Mouse (Mus musculus) stomach, embryonic 15.5 days (tissue): ENCODE results near the gene Lmod2. TPM values are rescaled to one million over a fixed set of nuclear protein-coding genes. Genes with fewer than 3 reads are reported as not detected.

Experiments
- ATAC-seq: fragments of 200-750 bp; cut with Nextera tagmentation; 2 replicates; pipeline ENCODE4 v1.8.0; 2017; ENCODE audit warnings: low read depth, moderate number of reproducible peaks, moderate TSS enrichment; ENCODE audit not compliant: insufficient read depth, low FRiP score
- H3K27ac ChIP-seq: fragments of 300-500 bp; sonication (generic); 2 replicates; pipeline ENCODE4 v1.5.1; 2015; ENCODE audit warnings: mild to moderate bottlenecking, inconsistent platforms
- H3K27me3 ChIP-seq: fragments of 300-500 bp; sonication (generic); replicated peaks from 2 replicates; pipeline ENCODE4 v1.6.1; 2015; ENCODE audit warnings: inconsistent platforms
- H3K36me3 ChIP-seq: fragments of 300-500 bp; sonication (generic); 2 replicates; pipeline ENCODE4 v1.6.1; 2015; ENCODE audit warnings: inconsistent platforms
- H3K4me1 ChIP-seq: fragments of 300-500 bp; sonication (generic); 2 replicates; pipeline ENCODE4 v1.6.1; 2015; ENCODE audit warnings: inconsistent platforms
- H3K4me2 ChIP-seq: fragments of 300-500 bp; sonication (generic); 2 replicates; pipeline ENCODE4 v1.6.1; 2015; ENCODE audit warnings: mild to moderate bottlenecking, inconsistent platforms
- H3K4me3 ChIP-seq: fragments of 300-500 bp; sonication (generic); replicated peaks from 2 replicates; pipeline ENCODE4 v1.5.1; 2015; ENCODE audit warnings: inconsistent platforms
- H3K9ac ChIP-seq: fragments of 300-500 bp; sonication (generic); 2 replicates; pipeline ENCODE4 v1.6.1; 2015; ENCODE audit warnings: inconsistent platforms
- H3K9me3 ChIP-seq: fragments of 300-500 bp; sonication (generic); 2 replicates; pipeline ENCODE4 v1.6.1; 2016; ENCODE audit warnings: inconsistent platforms
- WGBS: fragments of 180-500 bp; shearing (Covaris S2); methylation state at CpG from one replicate; pipeline ENCODE4 v1.1.7; 2015; 5-methylcytosine and 5-hydroxymethylcytosine counted together
- polyA plus RNA-seq: library from polyadenylated mRNA; unstranded; fragments of >200 nt; fragmentation: Nextera tagmentation; extraction: Ambion mirVana; gene quantifications from 2 replicates; pipeline ENCODE4 v1.2.1, GENCODE M21; 2015

The Lmod2 gene
- 0.19 TPM in 2 replicates for polyA plus RNA-seq

- no peaks in the 10 kb centered on the region for H3K36me3 ChIP-seq
- no peak for ATAC-seq
- no peaks in the 10 kb centered on the region for H3K27me3 ChIP-seq
- H3K4me1 ChIP-seq, result no peaks in the 10 kb centered on the region
- no peak within 1 kb of the TSS for H3K4me2 ChIP-seq
- WGBS, result 81% methylated on average over 10 of the region's 10 CpGs
- H3K27ac ChIP-seq, result no peak within 1 kb of the TSS
- H3K4me3 ChIP-seq, result no peak within 1 kb of the TSS
- no peak within 1 kb of the TSS for H3K9ac ChIP-seq
- H3K9me3 ChIP-seq, result no peaks in the 10 kb centered on the region
These were observed at the start of gene Lmod2 for GRCm38 (mm10) chr6:24597500-24597899. Gene Lmod2, plus strand, starts transcription at chr6:24597762.

- H3K4me1 ChIP-seq, result no peaks in the 10 kb centered on the region
- no peaks in the 10 kb centered on the region for H3K27me3 ChIP-seq
- H3K4me2 ChIP-seq, result no peak overlapping the region
- H3K4me3 ChIP-seq, result no peak overlapping the region
- 71% methylated on average over 2 of the region's 2 CpGs for WGBS
- no peak for ATAC-seq
- H3K9me3 ChIP-seq, result no peaks in the 10 kb centered on the region
- no peak overlapping the region for H3K9ac ChIP-seq
- H3K27ac ChIP-seq, result no peak overlapping the region
- no peaks in the 10 kb centered on the region for H3K36me3 ChIP-seq
These were observed 47.8 kb upstream of the Lmod2 start for GRCm38 (mm10) chr6:24549801-24550200.

- H3K27ac ChIP-seq, result no peak overlapping the region
- H3K4me2 ChIP-seq, result no peak overlapping the region
- WGBS, result 42% methylated on average over 7 of the region's 7 CpGs
- no peak for ATAC-seq
- no peaks in the 10 kb centered on the region for H3K36me3 ChIP-seq
- no peaks in the 10 kb centered on the region for H3K4me1 ChIP-seq
- H3K27me3 ChIP-seq, result no peaks in the 10 kb centered on the region
- no peak overlapping the region for H3K4me3 ChIP-seq
- no peaks in the 10 kb centered on the region for H3K9me3 ChIP-seq
- H3K9ac ChIP-seq, result no peak overlapping the region
These were observed 45.5 kb upstream of the Lmod2 start for GRCm38 (mm10) chr6:24552046-24552445.

- Histone ChIP-seq H3K27me3 (no peaks in the 10 kb centered on the region), H3K27ac (no peak overlapping the region), H3K4me1 (no peaks in the 10 kb centered on the region), H3K36me3 (no peaks in the 10 kb centered on the region), H3K9ac (no peak overlapping the region), H3K9me3 (no peaks in the 10 kb centered on the region), H3K4me3 (no peak overlapping the region), H3K4me2 (peak overlapping the region; percentile 19; the same call in 1 of the 2 replicates)
- no peak for ATAC-seq
- WGBS, result 50% methylated on average over 11 of the region's 11 CpGs
These were observed 43.0 kb upstream of the Lmod2 start for GRCm38 (mm10) chr6:24554427-24555086.

- Histone ChIP-seq H3K4me3 (no peak overlapping the region), H3K4me2 (no peak overlapping the region), H3K27me3 (no peaks in the 10 kb centered on the region), H3K36me3 (no peaks in the 10 kb centered on the region), H3K27ac (no peak overlapping the region), H3K9me3 (no peaks in the 10 kb centered on the region), H3K9ac (no peak overlapping the region), H3K4me1 (no peaks in the 10 kb centered on the region)
- ATAC-seq, result no peak
- WGBS, result 66% methylated on average over 2 of the region's 2 CpGs
These were observed 42.1 kb upstream of the Lmod2 start for GRCm38 (mm10) chr6:24555488-24555887.

- WGBS, result 65% methylated on average over 9 of the region's 9 CpGs
- Histone ChIP-seq H3K27me3 (no peaks in the 10 kb centered on the region), H3K9ac (no peak overlapping the region), H3K9me3 (no peaks in the 10 kb centered on the region), H3K4me1 (no peaks in the 10 kb centered on the region), H3K36me3 (no peaks in the 10 kb centered on the region), H3K4me2 (no peak overlapping the region), H3K27ac (no peak overlapping the region), H3K4me3 (no peak overlapping the region)
- ATAC-seq, result no peak
These were observed 33.5 kb upstream of the Lmod2 start for GRCm38 (mm10) chr6:24564081-24564480.

GRCm38 (mm10) chr6:24564886-24565285 is 32.7 kb upstream of the Lmod2 start:
- no peaks in the 10 kb centered on the region for H3K4me1 ChIP-seq
- no peaks in the 10 kb centered on the region for H3K27me3 ChIP-seq
- H3K9ac ChIP-seq, result no peak overlapping the region
- H3K27ac ChIP-seq, result no peak overlapping the region
- 91% methylated on average over 1 of the region's 1 CpGs for WGBS
- H3K4me2 ChIP-seq, result no peak overlapping the region
- H3K4me3 ChIP-seq, result no peak overlapping the region
- no peaks in the 10 kb centered on the region for H3K36me3 ChIP-seq
- H3K9me3 ChIP-seq, result no peaks in the 10 kb centered on the region
- no peak for ATAC-seq

- 86% methylated on average over 5 of the region's 5 CpGs for WGBS
- ATAC-seq, result no peak
- Histone ChIP-seq H3K9me3 (no peaks in the 10 kb centered on the region), H3K27ac (no peak overlapping the region), H3K36me3 (no peaks in the 10 kb centered on the region), H3K4me2 (no peak overlapping the region), H3K4me3 (no peak overlapping the region), H3K4me1 (no peaks in the 10 kb centered on the region), H3K9ac (no peak overlapping the region), H3K27me3 (no peaks in the 10 kb centered on the region)
These were observed 28.6 kb upstream of the Lmod2 start for GRCm38 (mm10) chr6:24568963-24569362.

GRCm38 (mm10) chr6:24569711-24570110 is 27.9 kb upstream of the Lmod2 start:
- Histone ChIP-seq H3K36me3 (no peaks in the 10 kb centered on the region), H3K27ac (no peak overlapping the region), H3K9ac (no peak overlapping the region), H3K4me2 (no peak overlapping the region), H3K9me3 (no peaks in the 10 kb centered on the region), H3K4me1 (no peaks in the 10 kb centered on the region), H3K4me3 (no peak overlapping the region), H3K27me3 (no peaks in the 10 kb centered on the region)
- 88% methylated on average over 1 of the region's 1 CpGs for WGBS
- ATAC-seq, result no peak

GRCm38 (mm10) chr6:24570278-24570677 is 27.3 kb upstream of the Lmod2 start:
- Histone ChIP-seq H3K4me1 (no peaks in the 10 kb centered on the region), H3K9me3 (no peaks in the 10 kb centered on the region), H3K4me2 (no peak overlapping the region), H3K36me3 (no peaks in the 10 kb centered on the region), H3K4me3 (no peak overlapping the region), H3K27ac (no peak overlapping the region), H3K27me3 (no peaks in the 10 kb centered on the region), H3K9ac (no peak overlapping the region)
- 68% methylated on average over 11 of the region's 11 CpGs for WGBS
- ATAC-seq, result no peak

GRCm38 (mm10) chr6:24571126-24571525 is 26.4 kb upstream of the Lmod2 start:
- Histone ChIP-seq H3K9ac (no peak overlapping the region), H3K9me3 (no peaks in the 10 kb centered on the region), H3K4me3 (no peak overlapping the region), H3K36me3 (no peaks in the 10 kb centered on the region), H3K4me1 (no peaks in the 10 kb centered on the region), H3K4me2 (no peak overlapping the region), H3K27ac (no peak overlapping the region), H3K27me3 (no peaks in the 10 kb centered on the region)
- no peak for ATAC-seq
- 61% methylated on average over 6 of the region's 6 CpGs for WGBS

GRCm38 (mm10) chr6:24572431-24572830 is 25.1 kb upstream of the Lmod2 start:
- ATAC-seq, result no peak
- no peak overlapping the region for H3K4me3 ChIP-seq
- H3K9ac ChIP-seq, result no peak overlapping the region
- no peak overlapping the region for H3K4me2 ChIP-seq
- H3K9me3 ChIP-seq, result no peaks in the 10 kb centered on the region
- WGBS, result 82% methylated on average over 14 of the region's 14 CpGs
- H3K27ac ChIP-seq, result no peak overlapping the region
- no peaks in the 10 kb centered on the region for H3K27me3 ChIP-seq
- no peaks in the 10 kb centered on the region for H3K4me1 ChIP-seq
- H3K36me3 ChIP-seq, result no peaks in the 10 kb centered on the region

- Histone ChIP-seq H3K27me3 (no peaks in the 10 kb centered on the region), H3K36me3 (no peaks in the 10 kb centered on the region), H3K4me3 (no peak overlapping the region), H3K4me2 (no peak overlapping the region), H3K9ac (no peak overlapping the region), H3K9me3 (no peaks in the 10 kb centered on the region), H3K27ac (no peak overlapping the region), H3K4me1 (no peaks in the 10 kb centered on the region)
- no peak for ATAC-seq
These were observed 24.2 kb upstream of the Lmod2 start for GRCm38 (mm10) chr6:24573319-24573718.
